Mouse (Mus musculus): ENCODE results near the gene Rftn1. TPM values are rescaled to one million over a fixed set of nuclear protein-coding genes. Genes with fewer than 3 reads are reported as not detected.
"Not testable (repeated sequence)": the region's sequence is repeated elsewhere in the genome, so short reads cannot be mapped to it uniquely, and the experiment has no call there.

Gene Rftn1
- 10 to 100 TPM; 23.8 to 32.4 TPM for polyA plus RNA-seq (2017; shearing (Covaris generic))

GRCm38 (mm10) chr17:50190131-50191015 is at the start of gene Rftn1:
Gene Rftn1 (minus strand): TSS chr17:50190674.
- peak; percentile 59 for ATAC-seq

GRCm38 (mm10) chr17:50237818-50238610 is 47.5 kb upstream of the Rftn1 start:
- ATAC-seq: no peak

- ATAC-seq: peak; percentile 90
Observed at GRCm38 (mm10) chr17:50237436-50237709, 46.9 kb upstream of the Rftn1 start.

- ATAC-seq: no peak
Observed at GRCm38 (mm10) chr17:50236702-50237435, 46.4 kb upstream of the Rftn1 start.

- no peak for ATAC-seq
Observed at GRCm38 (mm10) chr17:50235943-50236701, 45.6 kb upstream of the Rftn1 start.

- ATAC-seq: no peak
Observed at GRCm38 (mm10) chr17:50233956-50234355, 43.5 kb upstream of the Rftn1 start.

GRCm38 (mm10) chr17:50232821-50233220 is 42.3 kb upstream of the Rftn1 start:
- no peak for ATAC-seq

GRCm38 (mm10) chr17:50231206-50231605 is 40.7 kb upstream of the Rftn1 start:
- no peak for ATAC-seq

- no peak for ATAC-seq
Observed at GRCm38 (mm10) chr17:50229534-50229933, 39.1 kb upstream of the Rftn1 start.

GRCm38 (mm10) chr17:50227366-50227765 is 36.9 kb upstream of the Rftn1 start:
- ATAC-seq: no peak

- ATAC-seq: no peak
Observed at GRCm38 (mm10) chr17:50224718-50225117, 34.2 kb upstream of the Rftn1 start.

- ATAC-seq: no peak
Observed at GRCm38 (mm10) chr17:50217978-50218377, 27.5 kb upstream of the Rftn1 start.

GRCm38 (mm10) chr17:50215104-50215503 is 24.6 kb upstream of the Rftn1 start:
- ATAC-seq: no peak

- ATAC-seq: no peak
Observed at GRCm38 (mm10) chr17:50213117-50213516, 22.6 kb upstream of the Rftn1 start.

- ATAC-seq: no peak
Observed at GRCm38 (mm10) chr17:50211816-50212215, 21.3 kb upstream of the Rftn1 start.

GRCm38 (mm10) chr17:50209831-50210230 is 19.4 kb upstream of the Rftn1 start:
- no peak for ATAC-seq

GRCm38 (mm10) chr17:50208137-50209045 is 17.9 kb upstream of the Rftn1 start:
- ATAC-seq: no peak

GRCm38 (mm10) chr17:50206262-50206661 is 15.8 kb upstream of the Rftn1 start:
- ATAC-seq: not testable (repeated sequence)

- ATAC-seq: not testable (repeated sequence)
Observed at GRCm38 (mm10) chr17:50205840-50206239, 15.4 kb upstream of the Rftn1 start.

- ATAC-seq: no peak
Observed at GRCm38 (mm10) chr17:50205152-50205782, 14.8 kb upstream of the Rftn1 start.
